8 mouse cellular contexts compared by ENCODE assay signal in the genomic region with DNA sequence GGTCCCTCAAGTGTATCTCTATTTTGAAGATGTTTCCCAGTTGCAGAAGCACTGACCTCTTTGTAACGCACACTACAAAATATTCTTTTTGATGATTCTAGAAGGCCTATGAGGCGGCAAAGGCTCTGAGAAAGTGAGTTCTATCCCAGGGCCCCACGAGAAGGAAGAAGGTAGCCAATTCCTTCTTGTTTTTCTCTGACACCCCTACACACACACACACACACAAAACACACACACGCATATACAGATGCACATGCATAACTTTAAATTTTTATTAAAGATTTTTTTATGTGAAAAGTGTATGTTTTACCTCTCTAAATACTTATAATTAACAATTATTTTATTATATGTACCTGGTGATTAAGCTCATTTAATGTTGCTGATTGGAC. TPM values are rescaled to one million over a fixed set of nuclear protein-coding genes. Genes with fewer than 3 reads are reported as not detected.
DNase-seq lines count a peak whose midpoint lies in the region; ATAC-seq lines count a peak whose summit lies in the region.

No protein-coding gene starts in this region.

- peaks cover 6% of the 10 kb centered on the region; the same call in 1 of the 2 replicates for H3K4me1 ChIP-seq in heart, embryonic 15.5 days (replicated peaks)
- no peaks in the 10 kb centered on the region for H3K4me1 ChIP-seq in brown adipose tissue, adult 24 weeks (ENCODE audit: control insufficient read depth, insufficient read depth, insufficient read length, low read length)
- H3K4me1 ChIP-seq in hindbrain, embryonic 14.5 days (replicated peaks; ENCODE audit: control insufficient read depth, insufficient read depth, low read length): peaks cover 9% of the 10 kb centered on the region
- H3K4me1 ChIP-seq in midbrain, embryonic 12.5 days: peaks cover 5% of the 10 kb centered on the region

- H3K9me3 ChIP-seq in heart, embryonic 15.5 days (replicated peaks): no peaks in the 10 kb centered on the region
- no peaks in the 10 kb centered on the region for H3K9me3 ChIP-seq in hindbrain, embryonic 14.5 days (ENCODE audit: control insufficient read depth, low read length)
- H3K9me3 ChIP-seq in midbrain, embryonic 12.5 days: no peaks in the 10 kb centered on the region

- no peak overlapping the region for H3K9ac ChIP-seq in heart, embryonic 15.5 days
- no peak overlapping the region for H3K9ac ChIP-seq in hindbrain, embryonic 14.5 days
- H3K9ac ChIP-seq in midbrain, embryonic 12.5 days (replicated peaks): no peak overlapping the region

- peak overlapping the region; percentile 74 for H3K4me2 ChIP-seq in heart, embryonic 15.5 days
- peak overlapping the region; percentile 78 for H3K4me2 ChIP-seq in hindbrain, embryonic 14.5 days (replicated peaks)
- H3K4me2 ChIP-seq in midbrain, embryonic 12.5 days (replicated peaks): peak overlapping the region; percentile 79

- peak overlapping the region; percentile 87 for H3K4me3 ChIP-seq in heart, embryonic 15.5 days
- 0 out of 2 replicates have a peak overlapping the region, but pooled peaks have one; percentile 24 for H3K4me3 ChIP-seq in brown adipose tissue, adult 24 weeks (ENCODE audit: insufficient read depth, low read depth, low read length)
- peak overlapping the region; percentile 69 for H3K4me3 ChIP-seq in hindbrain, embryonic 14.5 days (replicated peaks; ENCODE audit: low read length)
- H3K4me3 ChIP-seq in midbrain, embryonic 12.5 days: peak overlapping the region; percentile 81

- peaks cover 3% of the 10 kb centered on the region for H3K27me3 ChIP-seq in heart, embryonic 15.5 days
- no peaks in the 10 kb centered on the region for H3K27me3 ChIP-seq in hindbrain, embryonic 14.5 days (ENCODE audit: control insufficient read depth, insufficient read depth, low read length)
- peaks cover 7% of the 10 kb centered on the region; the same call in 1 of the 2 replicates for H3K27me3 ChIP-seq in midbrain, embryonic 12.5 days

- 26% methylated on average over 4 of the region's 4 CpGs for WGBS in heart, embryonic 15.5 days
- 28% methylated on average over 4 of the region's 4 CpGs for WGBS in hindbrain, embryonic 14.5 days
- WGBS in midbrain, embryonic 12.5 days: 31% methylated on average over 4 of the region's 4 CpGs

- H3K27ac ChIP-seq in heart, embryonic 15.5 days: no peak overlapping the region
- no peak overlapping the region for H3K27ac ChIP-seq in brown adipose tissue, adult 24 weeks (replicated peaks; ENCODE audit: low read depth, low read length)
- H3K27ac ChIP-seq in hindbrain, embryonic 14.5 days: no peak overlapping the region
- no peak overlapping the region for H3K27ac ChIP-seq in midbrain, embryonic 12.5 days (replicated peaks)

- no peak for DNase-seq in heart, adult 11 months
- no peak for DNase-seq in hindbrain, embryonic 14.5 days (ENCODE audit: low spot score)
- DNase-seq in ovary, postnatal 10 days (ENCODE audit: low spot score): no peak
- no peak for DNase-seq in left cerebral cortex, adult 18-20 months (ENCODE audit: low spot score in 2 of 2)
- no peak for DNase-seq in cerebellum, adult 11-12 months

- H3K36me3 ChIP-seq in heart, embryonic 15.5 days: no peaks in the 10 kb centered on the region
- H3K36me3 ChIP-seq in hindbrain, embryonic 14.5 days (replicated peaks; ENCODE audit: control insufficient read depth, insufficient read depth): peaks cover 5% of the 10 kb centered on the region; the same call in 1 of the 2 replicates
- no peaks in the 10 kb centered on the region for H3K36me3 ChIP-seq in midbrain, embryonic 12.5 days

- no peak for ATAC-seq in heart, embryonic 15.5 days (replicated peaks; ENCODE audit: insufficient number of reproducible peaks, insufficient read depth, low FRiP score, low read depth)
- peak; percentile 52; the same call in 1 of the 2 replicates for ATAC-seq in hindbrain, embryonic 14.5 days (ENCODE audit: low FRiP score)
- ATAC-seq in midbrain, embryonic 12.5 days (ENCODE audit: low FRiP score, low read depth): peak; percentile 64

RNA-seq across cellular contexts. Expression of a gene that starts 0.3 kb away (rescaled TPM):
- polyA plus RNA-seq in heart, embryonic 15.5 days (2015; fragmentation: Nextera tagmentation; extraction: Ambion mirVana): 18.8 and 19.0 TPM in 2 replicates
- polyA plus RNA-seq in brown adipose tissue, adult 24 weeks (2012; ENCODE audit: insufficient read depth, insufficient read length, missing spikeins): 24.0 and 34.9 TPM in 2 replicates
- 18.8 and 20.2 TPM in 2 replicates for polyA plus RNA-seq in hindbrain, embryonic 14.5 days (2014; fragmentation: Nextera tagmentation; extraction: Ambion mirVana)
- polyA plus RNA-seq in midbrain, embryonic 12.5 days (2016; fragmentation: Nextera tagmentation; extraction: Ambion mirVana): 16.2 and 18.2 TPM in 2 replicates
- total RNA-seq in left cerebral cortex, adult 18-20 months (2021): 10 to 100 TPM; 14.4 to 15.4 TPM

RNA-seq across cellular contexts. Expression of a gene that starts 8.7 kb away (rescaled TPM):
- polyA plus RNA-seq in heart, embryonic 15.5 days (2015; fragmentation: Nextera tagmentation; extraction: Ambion mirVana): 83.5 and 98.4 TPM in 2 replicates
- 41.1 and 66.3 TPM in 2 replicates for polyA plus RNA-seq in brown adipose tissue, adult 24 weeks (2012; ENCODE audit: insufficient read depth, insufficient read length, missing spikeins)
- 83.9 and 84.8 TPM in 2 replicates for polyA plus RNA-seq in hindbrain, embryonic 14.5 days (2014; fragmentation: Nextera tagmentation; extraction: Ambion mirVana)
- polyA plus RNA-seq in midbrain, embryonic 12.5 days (2016; fragmentation: Nextera tagmentation; extraction: Ambion mirVana): 146 and 151 TPM in 2 replicates
- total RNA-seq in left cerebral cortex, adult 18-20 months (2021): 10 to 100 TPM; 66.6 to 69.0 TPM

RNA-seq across cellular contexts. Expression of a gene that starts 43.7 kb away (rescaled TPM):
- 15.0 and 23.9 TPM in 2 replicates for polyA plus RNA-seq in heart, embryonic 15.5 days (2015; fragmentation: Nextera tagmentation; extraction: Ambion mirVana)
- polyA plus RNA-seq in brown adipose tissue, adult 24 weeks (2012; ENCODE audit: insufficient read depth, insufficient read length, missing spikeins): 6.1 and 12.2 TPM in 2 replicates
- polyA plus RNA-seq in hindbrain, embryonic 14.5 days (2014; fragmentation: Nextera tagmentation; extraction: Ambion mirVana): 0.13 and 0.24 TPM in 2 replicates
- polyA plus RNA-seq in midbrain, embryonic 12.5 days (2016; fragmentation: Nextera tagmentation; extraction: Ambion mirVana): 0.27 and 0.34 TPM in 2 replicates
- total RNA-seq in left cerebral cortex, adult 18-20 months (2021): under 1 TPM; 0.88 to 0.94 TPM

Comparison
In these comparisons a context has a peak if more than half of its experiments do, and no peak if none do; other contexts are left out.
1. H3K4me3 ChIP-seq: peak in every context shown above with its lines; median percentile 87 in heart, embryonic 15.5 days; 81 in midbrain, embryonic 12.5 days; 69 in hindbrain, embryonic 14.5 days; 24 in brown adipose tissue, adult 24 weeks.